Mouse (Mus musculus) liver, embryonic 16.5 days (tissue): ENCODE results near the gene Rbfox3. TPM values are rescaled to one million over a fixed set of nuclear protein-coding genes. Genes with fewer than 3 reads are reported as not detected.
"Not testable (repeated sequence)": the region's sequence is repeated elsewhere in the genome, so short reads cannot be mapped to it uniquely, and the experiment has no call there.

Source experiments
- ATAC-seq: fragments of 200-750 bp; cut with Nextera tagmentation; 2 replicates; pipeline ENCODE4 v1.8.0; 2017; ENCODE audit warnings: low read depth, mild to moderate bottlenecking, moderate number of reproducible peaks, moderate library complexity
- H3K27ac ChIP-seq: fragments of 300-500 bp; sonication (generic); 2 replicates; pipeline ENCODE4 v1.5.1; 2014; ENCODE audit warnings: mild to moderate bottlenecking, low read length
- H3K27me3 ChIP-seq: fragments of 300-500 bp; sonication (generic); 2 replicates; pipeline ENCODE4 v1.6.1; 2014; ENCODE audit warnings: low read depth, low read length, mixed read lengths; ENCODE audit not compliant: control insufficient read depth, insufficient read depth
- H3K36me3 ChIP-seq: fragments of 300-500 bp; sonication (generic); 2 replicates; pipeline ENCODE4 v1.6.1; 2014; ENCODE audit warnings: mild to moderate bottlenecking; ENCODE audit not compliant: control insufficient read depth, insufficient read depth
- H3K4me1 ChIP-seq: fragments of 300-500 bp; sonication (generic); 2 replicates; pipeline ENCODE4 v1.6.1; 2014; ENCODE audit warnings: low read depth, low read length, mixed read lengths; ENCODE audit not compliant: control insufficient read depth
- H3K4me2 ChIP-seq: fragments of 300-500 bp; sonication (generic); 2 replicates; pipeline ENCODE4 v1.6.1; 2014; ENCODE audit warnings: low read depth, low read length, mixed read lengths
- H3K4me3 ChIP-seq: fragments of 300-500 bp; sonication (generic); 2 replicates; pipeline ENCODE4 v1.5.1; 2014; ENCODE audit warnings: low read depth, mild to moderate bottlenecking, low read length
- H3K9ac ChIP-seq: fragments of 300-500 bp; sonication (generic); 2 replicates; pipeline ENCODE4 v1.6.1; 2014; ENCODE audit warnings: low read depth, low read length
- H3K9me3 ChIP-seq: fragments of 300-500 bp; sonication (generic); replicated peaks from 2 replicates; pipeline ENCODE4 v1.6.1; 2016; ENCODE audit warnings: low read length; ENCODE audit not compliant: control insufficient read depth
- WGBS: fragments of 180-500 bp; shearing (Covaris S2); extraction: QIAGEN DNeasy Blood & Tissue Kit; methylation state at CpG from one replicate; pipeline ENCODE4 v1.1.7; 2014; ENCODE audit not compliant: insufficient replicate concordance; 5-methylcytosine and 5-hydroxymethylcytosine counted together
- polyA plus RNA-seq: library from polyadenylated mRNA; unstranded; fragments of >200 nt; fragmentation: Nextera tagmentation; extraction: Ambion mirVana; gene quantifications from 2 replicates; pipeline ENCODE4 v1.2.1, GENCODE M21; 2015

Rbfox3 gene
- polyA plus RNA-seq, 1 experiment from 2014 or later: 0.40 TPM

DNA sequence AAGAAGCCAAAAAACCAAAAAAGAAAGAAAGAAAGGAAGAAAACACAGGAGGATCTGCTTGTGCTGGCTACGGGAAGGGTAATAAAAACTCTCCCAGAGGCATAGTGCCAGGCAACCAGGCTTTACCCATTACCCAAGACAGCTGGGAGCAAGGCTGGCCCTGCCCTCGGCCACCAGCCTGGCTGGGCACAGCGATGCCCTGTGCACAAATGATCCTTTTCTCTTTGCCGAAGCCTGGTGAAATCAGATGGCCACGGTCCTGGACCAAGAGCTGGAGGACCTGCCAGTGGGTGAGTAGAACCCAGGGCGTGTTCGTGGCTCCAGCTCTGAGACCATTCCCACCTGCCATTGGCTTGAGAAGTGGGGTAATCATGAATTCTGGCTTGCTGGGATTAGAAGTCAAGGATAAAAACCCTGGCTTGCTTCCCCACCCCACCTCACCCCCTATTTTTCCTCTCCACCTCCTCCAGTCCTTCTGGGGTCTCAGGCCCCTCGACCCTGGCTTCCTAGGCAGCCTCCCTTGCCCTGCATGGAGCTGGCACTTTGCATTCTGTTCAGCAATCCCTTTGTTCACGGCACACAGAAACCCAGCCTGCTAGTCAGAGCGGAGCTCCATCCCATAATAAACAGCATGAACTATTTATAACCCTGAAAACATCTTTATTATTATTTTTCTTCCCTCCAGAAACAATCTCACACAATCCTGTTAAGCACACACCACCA, 118.3 kb downstream of the Rbfox3 start:
- no peak for ATAC-seq
- no peak overlapping the region for H3K4me2 ChIP-seq
- WGBS: 49% methylated on average over 10 of the region's 10 CpGs
- H3K4me3 ChIP-seq: no peak overlapping the region
- no peak overlapping the region for H3K27ac ChIP-seq
- H3K9ac ChIP-seq: no peak overlapping the region
- H3K27me3 ChIP-seq: no peaks in the 10 kb centered on the region
- H3K36me3 ChIP-seq: no peaks in the 10 kb centered on the region
- H3K4me1 ChIP-seq: no peaks in the 10 kb centered on the region
- H3K9me3 ChIP-seq: no peaks in the 10 kb centered on the region

DNA sequence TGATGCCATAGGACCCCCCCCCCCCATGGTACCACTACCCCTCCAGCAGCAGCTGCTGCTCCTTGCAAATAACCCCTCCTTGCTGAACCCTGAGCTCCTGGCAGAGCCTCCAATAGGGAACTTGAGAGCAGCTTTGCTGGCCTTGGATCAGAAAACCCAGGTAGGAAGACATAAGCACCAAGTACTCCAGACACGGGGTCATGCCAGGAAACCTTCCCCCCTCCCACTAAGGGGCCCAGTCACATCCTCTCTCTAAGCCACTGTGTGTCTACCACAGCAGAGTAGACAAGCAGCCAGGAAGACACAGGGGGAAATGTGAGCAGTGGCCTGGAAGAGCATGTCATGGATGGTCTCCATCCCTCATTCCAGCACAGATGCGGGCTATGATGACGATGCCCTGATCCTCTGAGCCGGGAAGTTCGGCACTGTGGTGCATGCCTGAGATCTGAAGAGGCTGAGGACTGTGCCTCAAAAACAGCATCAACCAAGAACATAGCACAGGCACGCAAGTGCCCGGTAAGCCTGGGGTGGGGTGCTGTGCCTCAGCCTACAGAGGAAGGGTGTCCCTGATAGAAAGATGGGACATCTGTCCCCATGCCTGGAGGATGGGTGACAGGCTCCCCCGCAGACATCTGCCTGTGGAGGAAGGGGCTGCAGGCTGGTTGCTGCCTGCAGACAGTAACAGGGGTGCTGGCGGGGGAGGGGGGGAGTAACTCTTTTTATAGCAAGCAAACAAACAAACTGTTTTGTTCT, 119.1 kb downstream of the Rbfox3 start:
- H3K9ac ChIP-seq: no peak overlapping the region
- no peak overlapping the region for H3K27ac ChIP-seq
- no peaks in the 10 kb centered on the region for H3K4me1 ChIP-seq
- 63% methylated on average over 9 of the region's 9 CpGs for WGBS
- no peaks in the 10 kb centered on the region for H3K27me3 ChIP-seq
- no peak overlapping the region for H3K4me3 ChIP-seq
- no peaks in the 10 kb centered on the region for H3K9me3 ChIP-seq
- no peaks in the 10 kb centered on the region for H3K36me3 ChIP-seq
- H3K4me2 ChIP-seq: no peak overlapping the region
- no peak for ATAC-seq

DNA sequence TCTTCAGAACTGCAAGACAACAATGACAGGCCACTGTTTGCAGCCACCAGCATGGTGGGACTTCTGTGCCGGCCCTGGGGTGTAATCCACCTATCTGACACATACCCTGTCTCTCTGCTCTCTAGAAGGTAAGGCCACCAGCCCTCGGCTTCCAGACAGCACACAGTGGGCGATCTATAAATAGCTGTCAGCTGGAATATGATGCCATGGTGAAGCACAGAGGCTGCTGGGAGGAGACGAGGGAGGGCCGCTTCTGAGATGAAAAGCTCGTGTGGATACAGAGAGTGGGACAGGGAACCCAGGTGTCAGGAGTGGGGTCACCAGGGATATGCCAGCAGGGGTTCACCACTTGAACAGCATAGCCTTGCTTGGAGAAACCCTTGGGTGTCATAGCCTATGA, 120.0 kb downstream of the Rbfox3 start:
- Histone ChIP-seq H3K36me3 (no peaks in the 10 kb centered on the region), H3K4me1 (no peaks in the 10 kb centered on the region), H3K9ac (no peak overlapping the region), H3K27ac (no peak overlapping the region), H3K27me3 (no peaks in the 10 kb centered on the region), H3K4me2 (no peak overlapping the region), H3K9me3 (no peaks in the 10 kb centered on the region), H3K4me3 (no peak overlapping the region)
- 57% methylated on average over 6 of the region's 6 CpGs for WGBS
- ATAC-seq: no peak

DNA sequence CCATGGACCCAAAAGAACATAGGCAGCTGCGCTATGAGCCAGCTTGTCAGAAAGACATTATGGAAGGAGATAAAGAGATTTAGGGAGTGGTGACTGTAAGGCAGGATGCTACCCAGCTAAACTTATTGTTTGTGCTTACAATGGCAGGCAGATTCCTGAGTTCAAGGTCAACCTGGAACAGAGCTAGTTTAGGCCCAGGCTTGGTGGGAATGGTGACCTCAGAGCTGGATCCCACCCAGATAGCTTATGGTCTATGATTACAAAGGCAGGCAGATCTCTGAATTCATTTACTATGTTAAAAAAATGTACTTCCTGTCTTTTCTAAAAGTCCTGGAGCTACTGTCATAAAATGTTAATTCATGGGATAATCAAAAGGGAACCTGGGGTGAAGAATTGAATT, 123.3 kb downstream of the Rbfox3 start:
- Histone ChIP-seq H3K9ac (no peak overlapping the region), H3K4me1 (no peaks in the 10 kb centered on the region), H3K4me3 (no peak overlapping the region), H3K27ac (no peak overlapping the region), H3K27me3 (no peaks in the 10 kb centered on the region), H3K4me2 (no peak overlapping the region), H3K36me3 (no peaks in the 10 kb centered on the region), H3K9me3 (no peaks in the 10 kb centered on the region)
- ATAC-seq: no peak
- 60% methylated on average over 1 of the region's 1 CpGs for whole genome bisulfite sequencing

DNA sequence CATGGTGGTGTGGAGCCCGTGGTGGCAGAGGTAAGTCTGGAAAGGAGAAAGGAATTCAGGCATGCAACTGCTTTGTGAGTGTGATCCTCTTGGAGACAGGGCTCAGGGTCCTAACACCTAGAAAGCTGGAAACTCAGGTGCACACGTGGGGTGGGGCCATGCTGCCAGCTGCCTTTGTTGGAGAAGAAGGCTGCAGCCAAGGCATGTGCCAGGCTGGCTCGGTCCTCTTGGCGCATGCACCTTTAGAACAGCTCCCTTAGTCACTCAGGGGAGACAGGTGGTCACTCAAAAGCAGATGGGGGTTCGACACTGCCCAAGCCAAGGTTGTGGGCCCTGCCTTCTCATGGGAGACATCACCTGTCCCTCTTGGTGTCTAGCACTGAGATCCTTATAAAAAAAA, 128.7 kb downstream of the Rbfox3 start:
- no peak overlapping the region for H3K4me2 ChIP-seq
- no peaks in the 10 kb centered on the region for H3K27me3 ChIP-seq
- ATAC-seq: no peak
- no peak overlapping the region for H3K27ac ChIP-seq
- H3K4me1 ChIP-seq: no peaks in the 10 kb centered on the region
- no peaks in the 10 kb centered on the region for H3K36me3 ChIP-seq
- H3K9ac ChIP-seq: no peak overlapping the region
- H3K9me3 ChIP-seq: no peaks in the 10 kb centered on the region
- 52% methylated on average over 5 of the region's 5 CpGs for WGBS
- H3K4me3 ChIP-seq: no peak overlapping the region

DNA sequence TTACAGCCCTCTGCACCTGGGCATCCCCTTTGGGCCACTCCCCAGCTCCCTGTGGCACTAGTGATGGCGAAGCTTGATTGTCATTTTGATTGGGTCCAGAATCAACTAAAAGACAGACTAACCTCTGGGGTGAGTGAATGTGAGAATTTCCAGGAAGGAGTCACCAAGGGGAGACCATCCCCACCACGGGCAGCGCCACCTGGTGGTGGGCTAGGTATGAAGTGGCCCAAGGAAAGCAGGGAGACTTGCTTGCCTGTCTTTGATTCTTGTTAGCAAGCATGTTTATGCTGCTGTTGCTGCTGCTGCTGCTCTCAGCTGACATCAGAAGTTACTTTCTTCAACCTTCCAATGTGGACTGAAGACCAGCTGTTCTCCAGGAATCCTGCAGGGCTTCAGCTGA, 135.6 kb downstream of the Rbfox3 start:
- no peaks in the 10 kb centered on the region for H3K36me3 ChIP-seq
- 13% methylated on average over 3 of the region's 3 CpGs for WGBS
- no peak overlapping the region for H3K4me3 ChIP-seq
- no peaks in the 10 kb centered on the region for H3K4me1 ChIP-seq
- no peak overlapping the region for H3K9ac ChIP-seq
- ATAC-seq: no peak
- H3K9me3 ChIP-seq: no peaks in the 10 kb centered on the region
- no peak overlapping the region for H3K4me2 ChIP-seq
- no peaks in the 10 kb centered on the region for H3K27me3 ChIP-seq
- H3K27ac ChIP-seq: no peak overlapping the region

DNA sequence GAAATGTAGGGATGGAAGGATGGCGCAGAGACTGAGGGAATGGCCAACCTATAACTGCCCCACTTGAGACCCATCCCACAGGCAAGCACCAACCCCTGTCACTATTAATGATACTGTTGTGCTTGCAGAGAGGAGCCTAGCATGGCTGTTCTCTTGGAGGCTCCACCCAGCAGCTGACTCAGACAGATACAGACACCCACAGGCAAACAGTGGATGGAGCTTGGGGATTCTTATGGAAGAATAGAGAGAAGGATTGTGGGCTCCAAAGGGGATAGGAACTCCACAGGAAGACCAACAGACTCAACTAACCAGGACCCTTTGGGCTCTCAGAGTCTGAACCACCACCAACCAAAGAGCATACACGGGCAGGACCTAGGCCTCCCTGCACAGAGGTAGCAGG, 136.6 kb downstream of the Rbfox3 start:
- H3K9me3 ChIP-seq, H3K36me3 ChIP-seq, H3K9ac ChIP-seq, H3K27ac ChIP-seq, H3K4me1 ChIP-seq, ATAC-seq, H3K27me3 ChIP-seq, H3K4me2 ChIP-seq, H3K4me3 ChIP-seq: not testable (repeated sequence)
- WGBS: 49% methylated on average over 2 of the region's 2 CpGs

DNA sequence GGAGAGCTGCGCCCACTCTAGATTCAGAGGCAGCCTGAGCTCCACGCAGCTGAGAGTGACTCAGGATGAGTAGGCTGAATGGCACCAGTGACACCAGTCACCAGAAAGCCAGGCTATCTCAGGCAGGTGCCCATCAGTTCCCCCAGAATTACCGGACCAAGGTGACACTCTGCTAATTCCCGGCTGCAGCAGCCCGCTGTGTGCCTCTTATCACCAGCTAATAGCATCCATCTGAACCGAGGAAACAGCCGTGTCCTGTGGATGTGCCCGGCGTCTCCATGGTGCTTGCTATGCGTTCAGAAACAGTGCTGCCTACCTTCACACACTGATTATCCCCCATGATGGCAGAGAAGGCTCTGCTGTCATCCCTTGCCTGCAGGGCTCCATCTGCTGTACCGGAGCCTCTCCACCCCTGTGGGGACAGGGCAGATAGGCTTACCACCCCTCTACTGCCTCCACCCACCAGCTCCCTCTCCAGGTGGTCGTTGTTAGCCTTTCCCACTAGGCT, 138.3 kb downstream of the Rbfox3 start:
- no peaks in the 10 kb centered on the region for H3K36me3 ChIP-seq
- no peak overlapping the region for H3K4me3 ChIP-seq
- H3K27ac ChIP-seq: no peak overlapping the region
- 48% methylated on average over 12 of the region's 12 CpGs for WGBS
- H3K9me3 ChIP-seq: no peaks in the 10 kb centered on the region
- no peak overlapping the region for H3K9ac ChIP-seq
- no peak overlapping the region for H3K4me2 ChIP-seq
- no peaks in the 10 kb centered on the region for H3K27me3 ChIP-seq
- H3K4me1 ChIP-seq: no peaks in the 10 kb centered on the region
- ATAC-seq: no peak

DNA sequence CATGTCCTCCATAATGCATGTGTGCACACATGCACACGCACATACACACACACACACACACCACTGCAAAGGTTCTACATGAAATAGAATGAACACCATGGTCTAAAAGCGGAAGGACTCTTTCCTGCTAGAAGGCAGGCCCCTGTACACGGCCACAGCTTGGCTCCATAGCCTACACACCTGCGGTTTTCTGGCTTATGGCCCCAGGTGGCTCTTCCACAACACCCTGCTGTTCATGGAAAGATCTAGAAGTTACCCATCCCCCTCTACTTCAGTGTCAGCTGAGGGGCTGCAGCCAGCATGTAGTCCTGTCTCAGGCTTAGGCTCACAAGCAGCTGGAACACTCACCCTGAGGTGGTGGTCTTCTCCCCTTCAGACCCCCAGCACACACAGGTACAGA, 140.0 kb downstream of the Rbfox3 start:
- H3K36me3 ChIP-seq: no peaks in the 10 kb centered on the region
- no peak overlapping the region for H3K4me3 ChIP-seq
- no peaks in the 10 kb centered on the region for H3K4me1 ChIP-seq
- H3K9me3 ChIP-seq: no peaks in the 10 kb centered on the region
- no peaks in the 10 kb centered on the region for H3K27me3 ChIP-seq
- no peak for ATAC-seq
- no peak overlapping the region for H3K4me2 ChIP-seq
- no peak overlapping the region for H3K27ac ChIP-seq
- WGBS: 56% methylated on average over 4 of the region's 4 CpGs
- no peak overlapping the region for H3K9ac ChIP-seq
